Mouse (Mus musculus) erythroblast, adult 5-6 weeks (primary cell): ENCODE results near the gene Cdh1. TPM values are rescaled to one million over a fixed set of nuclear protein-coding genes. Genes with fewer than 3 reads are reported as not detected.

Experiments used
- ATAC-seq: replicated peaks from 2 replicates; pipeline ENCODE4 v1.8.0; 2016; ENCODE audit warnings: moderate number of reproducible peaks, mild to moderate bottlenecking, moderate TSS enrichment, inconsistent platforms; ENCODE audit not compliant: poor library complexity, low FRiP score, severe bottlenecking
- total RNA-seq, 2 experiments: library from RNA; stranded (forward) in 1 of 2; stranded (reverse) in 1 of 2; fragments of 150-400 nt in 1 of 2; fragments of 200-764, 138-1000 nt in 1 of 2; gene quantifications; 2 replicates each; pipeline versions ENCODE4 v1.2.3 to v1.2.4; 2015 to 2017; ENCODE audit warnings: low replicate concordance in 2 of 2

Cdh1 gene
- total RNA-seq, 2 experiments from 2014 or later = 0.96 to 1.2 TPM

GRCm38 (mm10) chr8:106644957-106645356 lies 41.8 kb downstream of the Cdh1 start:
- no peak for ATAC-seq

- no peak for ATAC-seq
These were observed 43.0 kb downstream of the Cdh1 start for GRCm38 (mm10) chr8:106646153-106646552.

GRCm38 (mm10) chr8:106646731-106647130 lies 43.6 kb downstream of the Cdh1 start:
- ATAC-seq = no peak

- ATAC-seq = peak; percentile 67; the same call in 1 of the 2 replicates
These were observed 44.2 kb downstream of the Cdh1 start for GRCm38 (mm10) chr8:106647387-106647786.

GRCm38 (mm10) chr8:106648421-106648820 lies 45.3 kb downstream of the Cdh1 start:
- ATAC-seq = no peak

- no peak for ATAC-seq
These were observed 48.8 kb downstream of the Cdh1 start for GRCm38 (mm10) chr8:106651994-106652393.

- no peak for ATAC-seq
These were observed 52.9 kb downstream of the Cdh1 start for GRCm38 (mm10) chr8:106656046-106656445.

- no peak for ATAC-seq
These were observed 69.6 kb downstream of the Cdh1 start for GRCm38 (mm10) chr8:106672786-106673185.

- ATAC-seq = no peak
These were observed 71.2 kb downstream of the Cdh1 start for GRCm38 (mm10) chr8:106674318-106674717.

- no peak; the same call in 1 of the 2 replicates for ATAC-seq
These were observed 71.7 kb downstream of the Cdh1 start for GRCm38 (mm10) chr8:106674894-106675293.

GRCm38 (mm10) chr8:106682971-106683668 lies 80.0 kb downstream of the Cdh1 start, which contains the start of gene Tango6:
Gene Tango6, plus strand, starts transcription at chr8:106683068.
- ATAC-seq = peak; percentile 96

GRCm38 (mm10) chr8:106684387-106684786 lies 81.2 kb downstream of the Cdh1 start:
- ATAC-seq = no peak

- 0 out of 2 replicates have a peak, but pooled peaks have one; percentile 36 for ATAC-seq
These were observed 84.3 kb downstream of the Cdh1 start for GRCm38 (mm10) chr8:106687479-106687878.

GRCm38 (mm10) chr8:106697748-106698248 lies 94.6 kb downstream of the Cdh1 start:
- no peak for ATAC-seq

- peak; percentile 65; the same call in 1 of the 2 replicates for ATAC-seq
These were observed 96.4 kb downstream of the Cdh1 start for GRCm38 (mm10) chr8:106699588-106699987.

GRCm38 (mm10) chr8:106700131-106700530 lies 97.0 kb downstream of the Cdh1 start:
- ATAC-seq = no peak

- ATAC-seq = no peak
These were observed 98.2 kb downstream of the Cdh1 start for GRCm38 (mm10) chr8:106701360-106701759.

GRCm38 (mm10) chr8:106704199-106704900 lies 101.2 kb downstream of the Cdh1 start:
- ATAC-seq = no peak

- 0 out of 2 replicates have a peak, but pooled peaks have one; percentile 39 for ATAC-seq
These were observed 101.8 kb downstream of the Cdh1 start for GRCm38 (mm10) chr8:106704901-106705321.

GRCm38 (mm10) chr8:106706194-106706593 lies 103.0 kb downstream of the Cdh1 start:
- ATAC-seq = no peak

- ATAC-seq = no peak
These were observed 106.9 kb downstream of the Cdh1 start for GRCm38 (mm10) chr8:106710002-106710401.
